Mouse (Mus musculus): ENCODE measurements around the gene Gtf2f2.
"Not testable (repeated sequence)": the region's sequence is repeated elsewhere in the genome, so short reads cannot be mapped to it uniquely, and the experiment has no call there.

The Gtf2f2 gene

GRCm38 (mm10) chr14:75906931-75907330 lies 103.7 kb downstream of the Gtf2f2 start:
- no peak for DNase-seq

DNA sequence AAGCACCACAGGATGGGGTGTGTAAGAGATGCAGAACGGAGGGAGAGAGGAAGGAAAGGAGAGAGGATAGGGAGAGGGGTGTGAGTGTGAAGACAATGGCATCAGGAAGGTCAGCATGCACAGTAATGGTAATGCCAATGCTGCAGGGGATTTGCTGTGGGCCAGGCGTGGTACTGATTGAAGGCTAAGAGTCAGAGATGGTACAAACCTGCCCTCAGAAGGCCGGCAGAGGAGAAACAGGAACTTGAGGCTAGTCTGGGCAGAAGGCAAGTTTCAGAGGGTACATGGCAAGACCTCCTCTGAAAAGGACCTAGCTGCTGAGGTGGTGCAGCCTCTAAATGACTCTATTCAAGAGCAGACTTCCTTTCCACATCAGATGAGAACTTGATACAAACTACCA lies 105.7 kb downstream of the Gtf2f2 start:
- no peak for DNase-seq

GRCm38 (mm10) chr14:75903131-75903530 lies 107.5 kb downstream of the Gtf2f2 start:
- no peak for DNase-seq

- no peak for DNase-seq
These were observed 108.7 kb downstream of the Gtf2f2 start for GRCm38 (mm10) chr14:75902013-75902412.

- DNase-seq: no peak
These were observed 109.7 kb downstream of the Gtf2f2 start for GRCm38 (mm10) chr14:75900793-75901499.

DNA sequence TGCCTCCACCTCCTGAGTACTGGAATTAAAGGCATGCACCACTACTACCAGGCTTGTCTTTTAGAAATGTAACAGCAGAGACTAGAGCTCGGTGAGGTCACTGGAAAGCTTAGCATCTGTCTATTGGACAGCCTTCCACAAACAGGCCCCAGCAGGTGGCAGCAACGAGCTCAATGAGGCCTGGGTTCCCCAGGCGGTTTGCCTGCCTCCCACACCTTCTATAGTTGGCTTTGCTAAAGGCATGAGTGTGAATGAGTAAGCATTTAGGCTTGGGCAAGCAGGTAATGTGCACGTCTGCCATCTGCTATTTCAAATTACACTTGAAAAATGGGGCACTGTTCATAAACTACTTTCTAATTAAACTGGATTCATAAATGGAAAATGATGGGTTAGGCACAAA lies 111.1 kb downstream of the Gtf2f2 start:
- peak; percentile 80 for DNase-seq

DNA sequence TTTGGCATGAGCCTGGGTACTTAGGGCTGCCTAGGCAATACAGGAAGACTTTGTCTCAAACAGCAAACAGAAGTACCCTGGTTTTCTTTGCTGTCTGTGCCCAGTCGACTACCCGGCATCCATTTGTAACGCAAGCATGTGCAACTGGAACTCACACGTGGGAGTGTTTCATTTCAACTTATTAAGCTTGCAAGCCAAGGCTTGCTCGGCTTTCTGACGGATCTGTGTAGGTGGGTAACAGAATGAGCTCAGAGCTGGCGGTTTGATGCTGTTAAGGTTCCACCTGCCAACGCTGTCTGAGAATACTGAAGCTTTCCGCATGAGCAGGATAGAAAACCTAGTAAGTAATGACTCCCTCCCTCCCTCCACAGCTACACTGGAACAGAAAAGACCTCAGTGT lies 118.5 kb downstream of the Gtf2f2 start:
- no peak for DNase-seq

DNA sequence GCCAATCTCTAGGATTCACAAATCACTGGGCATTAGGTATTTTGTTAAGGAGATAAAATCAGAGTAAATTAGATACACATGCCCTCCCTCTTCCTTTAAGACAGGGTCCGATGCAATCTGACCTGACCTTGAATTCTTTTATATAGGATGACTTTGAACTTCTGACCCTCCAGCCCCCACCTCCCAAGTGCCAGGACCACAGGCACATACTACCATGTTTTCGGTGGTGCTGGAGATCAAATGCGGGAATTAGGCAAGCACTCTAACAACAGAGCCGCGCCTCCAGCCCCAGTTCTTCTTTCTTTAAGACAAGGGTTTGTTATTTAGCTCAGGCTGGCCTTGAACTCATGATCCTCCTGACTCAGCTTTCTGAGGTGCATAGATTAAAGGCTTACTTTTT lies 126.8 kb downstream of the Gtf2f2 start:
- no peak for DNase-seq

GRCm38 (mm10) chr14:75883330-75883729 lies 127.3 kb downstream of the Gtf2f2 start:
- no peak for DNase-seq

DNA sequence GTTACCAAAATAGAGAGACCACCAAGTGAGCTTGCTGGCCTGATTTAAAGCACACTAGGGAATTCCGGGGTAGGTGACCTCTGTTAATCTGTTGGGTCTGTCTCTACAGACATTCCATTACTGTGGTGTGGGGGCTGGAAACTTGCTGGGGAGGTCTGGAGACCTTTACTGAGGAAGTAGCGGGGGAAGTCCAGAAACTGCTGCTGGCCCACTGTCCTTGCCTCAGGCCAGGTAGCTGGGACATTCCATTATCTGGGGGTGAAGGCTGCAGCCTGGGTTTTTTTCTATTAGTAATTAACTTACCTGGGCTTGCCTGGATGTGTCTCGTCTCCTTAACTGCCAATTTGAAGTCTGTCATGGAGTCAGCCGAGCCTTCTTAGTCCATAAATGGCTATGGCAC lies 128.8 kb downstream of the Gtf2f2 start:
- no peak for DNase-seq

DNA sequence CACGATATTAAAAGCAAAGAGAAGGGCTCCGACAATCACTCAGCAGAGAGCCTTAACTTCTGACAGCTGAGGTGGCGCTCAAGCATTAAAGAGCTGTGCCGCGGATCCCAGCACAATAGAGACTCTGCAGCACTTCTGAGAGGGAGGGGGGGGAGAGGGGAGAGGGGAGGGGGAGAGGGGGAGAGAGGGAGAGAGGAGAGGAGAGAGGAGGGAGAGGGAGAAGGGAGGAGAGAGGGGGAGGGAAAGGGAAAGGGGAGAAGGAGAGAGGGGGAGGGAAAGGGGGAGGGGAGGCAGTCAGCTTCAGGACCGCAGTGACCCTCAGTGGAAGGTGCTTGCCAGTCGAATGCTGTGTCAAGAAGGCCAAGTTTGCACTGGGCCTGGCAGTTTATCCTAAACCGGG lies 131.7 kb downstream of the Gtf2f2 start:
- no peak for DNase-seq

DNA sequence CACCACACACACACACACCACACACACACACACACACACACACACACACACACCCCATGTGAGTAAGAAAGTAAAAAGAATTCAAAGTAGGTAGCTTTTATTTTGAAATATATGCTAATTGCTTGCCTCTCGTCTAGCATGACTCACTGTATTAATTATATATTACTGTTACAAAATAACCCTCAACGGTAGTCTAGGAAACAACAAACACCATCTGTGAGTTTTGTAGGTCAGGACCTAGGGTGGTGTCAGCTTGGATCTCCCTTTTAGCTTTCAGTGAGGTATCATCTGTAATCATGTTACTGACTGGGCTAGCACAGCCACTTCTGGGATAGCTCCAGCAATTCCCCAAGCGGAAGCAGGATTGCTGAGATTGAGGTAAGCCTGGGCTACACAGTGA lies 133.4 kb downstream of the Gtf2f2 start:
- DNase-seq: no peak

DNA sequence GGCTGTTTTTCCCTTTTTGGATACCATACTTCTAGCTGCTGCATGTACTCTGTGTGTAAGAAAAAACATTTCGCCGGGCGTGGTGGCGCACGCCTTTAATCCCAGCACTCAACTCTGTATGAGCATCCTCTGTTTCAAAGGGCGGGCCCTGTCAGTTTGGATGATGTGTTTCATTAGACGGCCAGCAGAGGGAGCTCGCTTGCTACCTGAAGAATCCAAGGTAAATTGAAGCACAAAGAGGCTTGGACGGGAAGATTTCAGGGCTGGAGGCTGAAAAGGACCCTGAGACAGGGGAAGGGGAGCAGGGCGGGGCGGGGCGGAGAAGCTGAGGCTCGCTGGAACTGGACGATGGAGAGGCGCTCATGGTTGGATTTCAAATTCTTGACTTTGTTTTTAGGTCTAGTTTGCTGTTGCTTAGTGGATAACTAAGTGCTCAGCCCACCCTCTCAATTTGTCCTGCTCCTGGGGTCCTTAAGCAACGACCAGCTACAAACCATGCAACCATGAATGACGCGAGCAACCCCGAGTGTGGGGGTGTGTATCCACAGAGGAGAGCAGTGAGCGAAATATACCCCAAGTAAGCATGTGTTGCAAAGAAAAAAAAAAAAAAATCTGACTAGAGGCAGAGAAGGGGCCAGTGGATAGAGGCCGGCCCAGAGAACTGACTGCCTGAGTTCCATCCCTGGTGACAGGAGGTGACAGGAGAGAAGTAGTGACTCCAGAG lies 134.2 kb downstream of the Gtf2f2 start:
- peak; percentile 77 for DNase-seq

DNA sequence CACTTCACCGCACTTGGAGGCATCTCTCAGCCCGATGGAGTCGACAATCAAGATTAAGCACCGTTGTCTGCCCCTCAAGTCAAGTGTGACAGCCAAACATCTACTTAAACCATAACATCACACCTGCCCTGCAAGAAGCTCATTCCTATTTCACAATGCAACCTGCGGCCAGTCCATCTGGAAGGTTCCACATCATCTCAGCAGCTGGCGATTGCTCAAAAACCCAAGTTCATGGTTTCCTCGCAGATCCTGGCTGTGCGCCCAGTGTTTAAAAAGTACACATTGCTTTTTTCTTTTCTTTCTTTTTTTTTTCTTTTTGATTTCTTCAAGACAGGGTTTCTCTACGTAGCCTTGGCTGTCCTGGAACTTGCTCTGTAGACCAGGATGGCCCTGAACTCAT lies 137.1 kb downstream of the Gtf2f2 start:
- no peak for DNase-seq

- no peak for DNase-seq
These were observed 138.9 kb downstream of the Gtf2f2 start for GRCm38 (mm10) chr14:75871750-75872149.

DNA sequence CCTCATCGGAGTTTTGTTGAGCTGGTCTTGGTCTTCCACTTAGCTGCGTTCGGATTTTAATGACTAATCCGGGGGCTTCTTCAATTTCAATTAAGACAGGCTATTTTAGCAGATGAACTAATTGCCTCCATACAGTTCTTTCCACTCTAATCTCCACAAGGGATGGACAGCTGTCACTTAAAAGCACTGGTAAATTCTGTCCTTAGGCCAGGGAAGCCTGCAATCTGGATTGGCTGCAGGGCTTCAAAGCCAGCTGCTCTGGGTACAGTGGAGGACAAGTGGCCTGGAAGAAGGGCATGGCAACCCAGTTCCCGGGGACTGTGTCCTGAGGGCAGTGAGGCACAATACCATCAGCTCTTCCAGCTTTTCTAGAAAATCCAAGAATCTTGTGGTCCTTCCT lies 139.6 kb downstream of the Gtf2f2 start:
- DNase-seq: no peak

DNA sequence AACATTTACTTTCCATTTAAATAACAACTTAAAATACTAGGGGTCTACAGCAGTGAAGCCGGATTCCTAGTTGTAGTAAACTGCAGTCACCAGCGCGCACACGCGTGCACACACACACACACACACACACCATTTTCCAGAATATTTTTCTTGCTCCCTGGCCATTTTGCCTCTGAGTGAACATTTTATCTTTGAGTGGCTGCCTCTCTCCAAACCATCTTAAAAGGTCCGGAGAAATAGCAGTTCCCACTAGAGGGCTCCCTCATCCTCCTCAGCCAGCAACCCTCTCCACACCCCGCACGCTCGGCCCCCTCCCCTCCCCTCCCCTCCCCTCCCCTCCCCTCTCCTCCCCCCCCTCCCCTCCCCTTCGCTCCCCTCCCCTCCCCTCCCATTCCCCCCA lies 140.0 kb downstream of the Gtf2f2 start:
- peak; percentile 28 for DNase-seq

GRCm38 (mm10) chr14:75869769-75870363 lies 140.8 kb downstream of the Gtf2f2 start:
- no peak for DNase-seq

DNA sequence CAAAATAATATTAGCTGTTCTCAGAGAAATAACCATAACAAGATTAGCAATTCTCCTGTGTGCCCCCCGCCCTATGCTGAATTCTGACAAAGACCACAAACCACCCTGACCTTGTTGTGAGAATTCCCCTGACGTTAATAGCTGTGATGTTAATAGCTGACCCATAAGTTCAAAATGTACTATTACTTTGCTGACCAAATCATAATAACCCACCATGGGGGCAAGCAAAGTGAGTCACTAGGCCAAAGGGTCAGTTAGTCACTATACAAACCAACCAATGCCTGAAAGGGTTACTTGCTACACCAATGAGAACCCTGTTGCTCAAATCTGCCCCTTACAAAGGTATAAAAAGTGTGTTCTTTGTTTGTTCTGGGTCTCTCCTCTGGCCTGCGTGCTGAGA lies 142.6 kb downstream of the Gtf2f2 start:
- DNase-seq: not testable (repeated sequence)

DNA sequence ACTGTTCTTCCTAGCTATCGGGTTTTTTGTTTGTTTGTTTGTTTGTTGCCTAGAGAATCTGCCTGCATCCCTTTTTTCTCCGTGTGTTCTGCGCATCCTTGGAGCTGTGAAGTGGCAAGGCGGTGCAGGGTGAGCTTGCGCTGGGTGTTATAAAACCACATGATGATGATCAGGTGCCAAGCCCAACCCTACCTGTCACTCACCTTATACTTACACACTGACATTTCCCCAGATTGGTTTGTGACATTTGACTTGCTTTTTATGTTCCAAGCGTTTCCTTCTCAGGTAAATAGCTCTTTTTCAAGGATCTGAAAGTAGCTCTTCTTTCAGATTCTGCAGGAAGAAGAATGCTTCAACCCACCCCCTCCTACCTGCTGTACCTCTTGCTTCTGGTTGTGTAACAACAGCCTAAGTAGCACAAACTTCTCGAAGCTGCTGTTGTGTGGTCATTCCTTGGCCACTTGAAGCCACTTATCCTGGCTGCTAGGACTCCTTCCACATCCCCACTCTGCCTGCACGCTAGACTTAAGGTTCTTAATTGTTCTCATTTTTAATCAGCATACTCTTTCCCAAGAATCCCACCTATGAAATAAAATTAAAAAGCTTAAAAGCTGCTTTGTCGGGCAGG lies 143.8 kb downstream of the Gtf2f2 start:
- no peak for DNase-seq

GRCm38 (mm10) chr14:75863549-75864409 lies 146.9 kb downstream of the Gtf2f2 start:
- no peak for DNase-seq

DNA sequence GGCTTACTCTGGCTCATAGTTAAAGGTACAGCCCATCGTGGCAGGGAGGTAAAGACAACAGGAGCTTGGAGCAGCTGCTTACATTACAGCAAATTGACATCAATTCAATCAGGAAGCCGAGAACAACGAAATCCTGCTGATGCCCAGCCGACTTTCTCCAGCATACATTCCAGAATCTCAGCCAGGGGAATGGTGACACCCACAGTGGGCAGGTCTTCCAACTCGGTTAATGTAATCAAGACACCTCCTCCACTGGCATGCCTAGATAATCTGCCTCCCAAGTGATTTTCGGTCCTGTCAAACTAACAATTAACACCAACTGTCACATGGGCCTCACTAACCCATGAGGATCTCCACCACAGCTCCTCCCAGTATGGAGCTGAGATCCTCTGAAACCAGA lies 148.0 kb downstream of the Gtf2f2 start:
- DNase-seq: no peak

DNA sequence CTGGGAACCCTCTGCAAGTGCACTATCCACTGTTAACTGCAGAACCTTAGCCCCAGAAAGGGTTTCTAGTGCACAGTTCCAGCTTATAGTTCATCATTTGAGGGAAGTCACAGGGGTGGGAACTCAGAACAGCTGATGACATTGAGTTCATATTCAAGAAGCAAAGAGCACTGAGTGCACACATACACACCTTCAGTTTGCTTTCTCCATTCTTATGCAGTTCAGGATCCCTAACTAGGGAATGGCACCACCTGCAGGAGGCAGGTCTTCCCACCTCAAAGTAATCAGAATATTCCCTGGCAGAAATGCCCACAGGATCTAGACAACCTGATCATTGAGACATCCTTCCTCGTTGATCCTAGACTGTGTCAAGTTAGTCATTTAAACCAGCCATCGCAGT lies 151.0 kb downstream of the Gtf2f2 start:
- DNase-seq: no peak

Measured in thymus, postnatal 25 days (tissue).